Mouse (Mus musculus) monocyte, adult 5-6 weeks (primary cell): ENCODE results near the gene Nipsnap3b. TPM values are rescaled to one million over a fixed set of nuclear protein-coding genes. Genes with fewer than 3 reads are reported as not detected.

Source experiments
- ATAC-seq: fragments of 153-309, 156-312 bp; replicated peaks from 2 replicates; pipeline ENCODE4 v1.8.0; 2017; ENCODE audit warnings: mild to moderate bottlenecking; ENCODE audit not compliant: low TSS enrichment, insufficient number of reproducible peaks, severe bottlenecking, poor library complexity, low FRiP score
- total RNA-seq: library from RNA; stranded (forward); fragments of 200-1000, 200-491, 200-594 nt; gene quantifications from 3 replicates; pipeline ENCODE4 v1.2.3, GENCODE M21; 2017

The Nipsnap3b gene
- total RNA-seq: 39.4 to 60.4 TPM (median 56.4 TPM) in 3 replicates

GRCm38 (mm10) chr4:53011732-53012361 is at the start of gene Nipsnap3b:
TSS of gene Nipsnap3b (plus strand) at chr4:53011880.
- peak; percentile 93 for ATAC-seq

- ATAC-seq: no peak
Observed at GRCm38 (mm10) chr4:52964247-52964646, 47.4 kb upstream of the Nipsnap3b start, which contains the start of gene Olfr270. TSS of gene Olfr270 (plus strand) at chr4:52964547.

- ATAC-seq: no peak
Observed at GRCm38 (mm10) chr4:52985216-52985615, 26.5 kb upstream of the Nipsnap3b start.

- no peak for ATAC-seq
Observed at GRCm38 (mm10) chr4:52986266-52986665, 25.4 kb upstream of the Nipsnap3b start.

GRCm38 (mm10) chr4:52989248-52989647 is 22.4 kb upstream of the Nipsnap3b start, which contains the start of gene Nipsnap3a:
TSS of gene Nipsnap3a (plus strand) at chr4:52989272.
- no peak for ATAC-seq

GRCm38 (mm10) chr4:52999449-52999848 is 12.2 kb upstream of the Nipsnap3b start:
- ATAC-seq: no peak

GRCm38 (mm10) chr4:53000154-53000553 is 11.5 kb upstream of the Nipsnap3b start:
- ATAC-seq: no peak

- ATAC-seq: no peak
Observed at GRCm38 (mm10) chr4:53009183-53009582, 2.5 kb upstream of the Nipsnap3b start.

- ATAC-seq: no peak
Observed at GRCm38 (mm10) chr4:53009871-53010270, 1.8 kb upstream of the Nipsnap3b start.

- no peak for ATAC-seq
Observed at GRCm38 (mm10) chr4:53014421-53014820, 2.7 kb downstream of the Nipsnap3b start.

GRCm38 (mm10) chr4:53015024-53015423 is 3.3 kb downstream of the Nipsnap3b start:
- no peak for ATAC-seq

GRCm38 (mm10) chr4:53018392-53018791 is 6.7 kb downstream of the Nipsnap3b start:
- ATAC-seq: no peak

GRCm38 (mm10) chr4:53023189-53023925 is 11.7 kb downstream of the Nipsnap3b start:
- ATAC-seq: no peak

- ATAC-seq: no peak
Observed at GRCm38 (mm10) chr4:53024397-53024796, 12.7 kb downstream of the Nipsnap3b start.

GRCm38 (mm10) chr4:53027811-53028210 is 16.1 kb downstream of the Nipsnap3b start:
- ATAC-seq: no peak

- no peak for ATAC-seq
Observed at GRCm38 (mm10) chr4:53030326-53030948, 18.8 kb downstream of the Nipsnap3b start.

- ATAC-seq: no peak
Observed at GRCm38 (mm10) chr4:53043819-53044218, 32.1 kb downstream of the Nipsnap3b start.

- no peak for ATAC-seq
Observed at GRCm38 (mm10) chr4:53045807-53046206, 34.1 kb downstream of the Nipsnap3b start.

GRCm38 (mm10) chr4:53046238-53047022 is 34.8 kb downstream of the Nipsnap3b start:
- no peak for ATAC-seq
